Mouse (Mus musculus): ENCODE data around the gene Primpol. TPM values are rescaled to one million over a fixed set of nuclear protein-coding genes. Genes with fewer than 3 reads are reported as not detected.

The Primpol gene
- polyA plus RNA-seq, 1 experiment, result 16.6 TPM

DNA sequence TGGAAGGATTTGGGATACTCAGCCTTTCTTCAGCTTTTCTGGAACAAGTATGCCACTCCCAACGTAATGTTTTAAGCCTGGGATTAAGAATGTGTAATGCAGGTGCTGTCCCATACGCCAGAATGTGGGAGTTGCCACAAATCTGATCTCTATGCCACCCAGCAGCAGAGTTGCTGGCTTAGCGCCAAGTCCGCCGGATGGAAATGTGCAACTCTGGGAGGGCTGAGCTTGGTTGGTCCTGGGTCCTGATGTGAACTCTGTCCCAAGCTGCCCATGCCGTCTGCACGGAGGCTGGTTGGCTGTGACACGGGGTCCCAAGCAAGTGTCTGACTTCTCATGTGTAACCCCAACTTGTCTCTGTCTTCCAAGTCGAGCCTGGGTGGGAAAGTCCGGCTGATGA lies 90.2 kb downstream of the Primpol start:
- H3K4me1 ChIP-seq (ENCODE audit: control insufficient read depth, insufficient read depth, low read length), result no peaks in the 10 kb centered on the region
- no peak overlapping the region for H3K27ac ChIP-seq (ENCODE audit: insufficient read depth, low read depth, low read length)
- TF ChIP-seq POLR2A (IDR thresholded peaks at IDR 0.05; ENCODE audit: borderline replicate concordance, low read depth, low read length) (no peak), CTCF (IDR thresholded peaks at IDR 0.05; ENCODE audit: low read depth, low read length) (no peak)
- no peak overlapping the region for H3K4me3 ChIP-seq (ENCODE audit: insufficient read depth, low read length)

DNA sequence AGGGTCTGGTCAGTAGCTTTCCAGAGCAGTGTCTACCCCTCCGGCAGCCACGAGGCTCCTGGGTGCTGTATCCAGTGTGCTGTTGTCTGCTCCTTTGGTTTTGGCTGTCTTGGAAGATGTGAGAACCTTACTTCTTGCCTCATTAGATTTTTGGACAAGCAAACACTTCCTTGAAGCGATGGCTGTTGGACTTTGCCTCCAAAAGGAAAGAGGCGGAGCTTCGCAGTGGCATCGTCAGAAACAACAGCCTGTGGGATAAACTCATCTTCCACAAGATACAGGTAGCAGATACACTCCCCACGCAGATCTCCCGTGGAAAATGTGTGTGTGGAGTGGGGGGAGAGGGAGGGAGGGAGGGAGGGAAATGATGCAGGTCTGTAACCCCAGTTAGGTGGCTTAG lies 90.9 kb downstream of the Primpol start:
- Histone ChIP-seq H3K4me1 (ENCODE audit: control insufficient read depth, insufficient read depth, low read length) (no peaks in the 10 kb centered on the region), H3K27ac (ENCODE audit: insufficient read depth, low read depth, low read length) (no peak overlapping the region), H3K4me3 (ENCODE audit: insufficient read depth, low read length) (no peak overlapping the region)
- TF ChIP-seq POLR2A (IDR thresholded peaks at IDR 0.05; ENCODE audit: borderline replicate concordance, low read depth, low read length), result no peak
- TF ChIP-seq CTCF (IDR thresholded peaks at IDR 0.05; ENCODE audit: low read depth, low read length), result no peak

Other genes starting within 250 kb of the Primpol start
- 21.6 and 23.2 TPM in 2 replicates for gene Acsl1, start 146.2 kb downstream of the Primpol start, polyA plus RNA-seq (2012; ENCODE audit: insufficient read depth, insufficient read length, missing spikeins)
- gene Cenpu, start 65.2 kb downstream of the Primpol start, polyA plus RNA-seq (2012; ENCODE audit: insufficient read depth, insufficient read length, missing spikeins), result 15.1 and 16.7 TPM in 2 replicates
- gene Casp3, start 79 bp upstream of the Primpol start, polyA plus RNA-seq (2012; ENCODE audit: insufficient read depth, insufficient read length, missing spikeins), result 36.5 and 37.3 TPM in 2 replicates
- 107 and 110 TPM in 2 replicates for gene Irf2, start 122.5 kb upstream of the Primpol start, polyA plus RNA-seq (2012; ENCODE audit: insufficient read depth, insufficient read length, missing spikeins)

Data from bone marrow macrophage, adult 2 months (primary cell).